Mouse (Mus musculus): Measurements from ENCODE around the gene Gm13693.

Gene Gm13693

DNA sequence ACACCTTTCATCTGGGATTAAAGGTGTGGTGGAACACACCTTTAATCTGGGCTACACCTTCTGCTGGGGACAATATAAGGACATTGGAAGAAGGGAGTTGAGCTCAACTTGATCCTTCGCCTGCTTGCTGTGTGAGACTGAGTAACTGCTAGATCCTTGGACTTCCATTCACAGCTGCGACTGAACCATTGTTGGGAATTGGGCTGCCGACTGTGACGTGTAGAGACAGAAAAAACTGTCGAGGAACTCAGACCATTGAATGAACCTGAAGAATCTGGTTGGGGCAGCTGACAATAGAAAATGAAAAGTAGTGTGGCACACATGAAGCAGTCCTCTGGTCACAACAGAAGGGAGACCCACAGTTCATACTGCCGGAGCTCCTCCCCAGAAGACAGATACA is at the start of gene Gm13693:
Gene Gm13693 (plus strand): TSS at position 301 of the 400 bp plus-strand sequence.
- WGBS = no CpG with 5 or more reads among the region's 6 CpGs

DNA sequence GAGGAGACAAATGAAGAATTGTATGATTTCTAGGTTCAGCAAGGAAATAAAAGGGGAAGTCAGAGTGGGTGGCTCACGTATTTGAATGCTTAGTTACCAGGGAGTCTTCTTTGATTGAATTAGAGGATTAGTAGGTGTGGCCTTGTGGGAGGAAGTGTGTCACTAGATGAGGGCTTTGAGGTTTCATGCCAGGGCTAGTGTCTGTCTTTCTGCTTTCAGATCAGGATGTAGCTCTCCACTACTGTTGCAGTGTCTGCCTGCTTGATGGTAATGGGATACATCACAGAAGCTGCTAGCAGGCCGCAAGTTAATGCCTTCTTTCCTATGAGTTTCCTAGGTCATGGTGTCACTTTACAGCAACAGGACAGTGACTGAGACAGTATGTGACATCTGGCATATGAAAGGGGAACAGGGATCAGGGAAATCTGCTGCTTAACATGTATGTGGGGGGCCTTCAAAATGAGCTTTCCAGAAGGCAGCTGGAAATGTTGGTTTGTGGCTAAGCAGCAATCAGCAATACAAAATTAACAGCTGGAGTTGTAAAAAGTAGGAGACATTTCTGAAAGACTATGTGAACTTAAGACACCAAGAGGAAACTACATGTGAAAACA is 31.7 kb upstream of the Gm13693 start:
- WGBS = 55% methylated on average over 2 of the region's 2 CpGs

GRCm38 (mm10) chr2:83940931-83941361 is 20.4 kb upstream of the Gm13693 start, which contains the start of gene Zswim2:
Gene Zswim2 (minus strand): TSS chr2:83941228.
- under 1% methylated on average over 20 of the region's 20 CpGs for WGBS

DNA sequence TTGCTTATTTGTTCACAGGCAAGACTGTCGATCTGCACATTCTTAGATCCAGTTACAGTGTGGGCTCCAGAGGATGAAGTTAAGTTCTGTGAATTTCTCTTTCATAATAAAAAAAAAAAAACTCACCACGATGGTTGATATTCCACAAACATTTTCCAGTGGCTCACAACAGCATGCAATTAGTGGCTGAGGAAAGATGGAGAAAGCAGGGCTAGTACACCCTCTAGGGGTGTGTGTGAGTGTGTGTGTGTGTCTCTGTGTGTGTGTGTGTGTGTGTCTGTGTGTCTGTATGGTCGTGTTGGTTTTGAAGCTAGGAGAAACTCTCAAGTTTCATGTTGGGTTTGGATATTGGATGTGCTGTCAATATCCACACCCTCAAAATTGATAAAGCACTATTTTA is 19.9 kb upstream of the Gm13693 start:
- WGBS = 10% methylated on average over 3 of the region's 3 CpGs

GRCm38 (mm10) chr2:83941792-83942191 is 19.5 kb upstream of the Gm13693 start:
- WGBS = 78% methylated on average over 4 of the region's 4 CpGs

- no CpG with 5 or more reads among the region's 6 CpGs for WGBS
Observed at GRCm38 (mm10) chr2:83955393-83955792, 5.9 kb upstream of the Gm13693 start, which contains the start of gene Gm13698. Gene Gm13698 (plus strand): TSS chr2:83955693.

DNA sequence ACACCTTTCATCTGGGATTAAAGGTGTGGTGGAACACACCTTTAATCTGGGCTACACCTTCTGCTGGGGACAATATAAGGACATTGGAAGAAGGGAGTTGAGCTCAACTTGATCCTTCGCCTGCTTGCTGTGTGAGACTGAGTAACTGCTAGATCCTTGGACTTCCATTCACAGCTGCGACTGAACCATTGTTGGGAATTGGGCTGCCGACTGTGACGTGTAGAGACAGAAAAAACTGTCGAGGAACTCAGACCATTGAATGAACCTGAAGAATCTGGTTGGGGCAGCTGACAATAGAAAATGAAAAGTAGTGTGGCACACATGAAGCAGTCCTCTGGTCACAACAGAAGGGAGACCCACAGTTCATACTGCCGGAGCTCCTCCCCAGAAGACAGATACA is 5.7 kb downstream of the Gm13693 start, which contains the start of gene Gm13695:
Gene Gm13695 (plus strand): TSS at position 301 of the 400 bp plus-strand sequence.
- no CpG with 5 or more reads among the region's 6 CpGs for WGBS

GRCm38 (mm10) chr2:83972823-83973222 is 11.5 kb downstream of the Gm13693 start, which contains the start of gene Gm13696:
Gene Gm13696 (plus strand): TSS chr2:83973123.
- WGBS = no CpG with 5 or more reads among the region's 6 CpGs

DNA sequence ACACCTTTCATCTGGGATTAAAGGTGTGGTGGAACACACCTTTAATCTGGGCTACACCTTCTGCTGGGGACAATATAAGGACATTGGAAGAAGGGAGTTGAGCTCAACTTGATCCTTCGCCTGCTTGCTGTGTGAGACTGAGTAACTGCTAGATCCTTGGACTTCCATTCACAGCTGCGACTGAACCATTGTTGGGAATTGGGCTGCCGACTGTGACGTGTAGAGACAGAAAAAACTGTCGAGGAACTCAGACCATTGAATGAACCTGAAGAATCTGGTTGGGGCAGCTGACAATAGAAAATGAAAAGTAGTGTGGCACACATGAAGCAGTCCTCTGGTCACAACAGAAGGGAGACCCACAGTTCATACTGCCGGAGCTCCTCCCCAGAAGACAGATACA is 17.3 kb downstream of the Gm13693 start, which contains the start of gene Gm13694:
Gene Gm13694 (plus strand): TSS at position 301 of the 400 bp plus-strand sequence.
- WGBS = no CpG with 5 or more reads among the region's 6 CpGs

DNA sequence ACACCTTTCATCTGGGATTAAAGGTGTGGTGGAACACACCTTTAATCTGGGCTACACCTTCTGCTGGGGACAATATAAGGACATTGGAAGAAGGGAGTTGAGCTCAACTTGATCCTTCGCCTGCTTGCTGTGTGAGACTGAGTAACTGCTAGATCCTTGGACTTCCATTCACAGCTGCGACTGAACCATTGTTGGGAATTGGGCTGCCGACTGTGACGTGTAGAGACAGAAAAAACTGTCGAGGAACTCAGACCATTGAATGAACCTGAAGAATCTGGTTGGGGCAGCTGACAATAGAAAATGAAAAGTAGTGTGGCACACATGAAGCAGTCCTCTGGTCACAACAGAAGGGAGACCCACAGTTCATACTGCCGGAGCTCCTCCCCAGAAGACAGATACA is 23.1 kb downstream of the Gm13693 start, which contains the start of gene Gm13697:
Gene Gm13697 (plus strand): TSS at position 301 of the 400 bp plus-strand sequence.
- WGBS = no CpG with 5 or more reads among the region's 6 CpGs

GRCm38 (mm10) chr2:83990253-83990652 is 28.9 kb downstream of the Gm13693 start, which contains the start of gene Gm13691:
Gene Gm13691 (plus strand): TSS chr2:83990553.
- no CpG with 5 or more reads among the region's 6 CpGs for WGBS

DNA sequence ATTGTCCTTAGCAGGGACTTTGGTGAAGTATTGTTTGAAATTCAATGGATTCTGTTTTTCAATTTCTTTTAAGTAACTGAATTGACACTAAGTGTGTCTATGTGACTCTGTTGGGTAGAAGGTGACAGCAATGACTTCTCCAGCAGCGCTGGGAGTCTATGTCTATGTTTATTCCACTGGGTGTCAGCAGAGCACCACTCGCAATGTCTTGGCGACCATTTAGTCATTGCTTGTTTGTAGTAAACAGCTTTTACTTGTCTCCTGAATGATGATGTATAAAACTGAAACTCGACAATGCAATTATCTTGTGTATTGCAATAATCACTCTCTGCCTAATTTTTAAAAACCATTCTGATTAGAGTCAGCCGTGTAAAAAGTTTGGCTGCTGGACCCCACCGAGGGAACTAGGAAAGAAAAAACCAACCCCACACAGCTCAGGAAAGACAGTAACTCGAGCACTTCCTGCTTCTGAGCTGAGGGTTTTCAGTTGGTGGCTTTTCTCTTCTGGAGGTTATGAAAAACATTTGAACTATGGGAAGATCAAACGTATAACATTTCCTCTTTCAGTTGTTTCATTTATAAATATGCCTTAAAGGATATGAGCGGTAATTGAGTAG is 32.4 kb downstream of the Gm13693 start:
- WGBS = 46% methylated on average over 8 of the region's 9 CpGs

- 86% methylated on average over 2 of the region's 3 CpGs for WGBS
Observed at GRCm38 (mm10) chr2:83994526-83994925, 33.2 kb downstream of the Gm13693 start.

- 21% methylated on average over 1 of the region's 1 CpGs for WGBS
Observed at GRCm38 (mm10) chr2:84008913-84009312, 47.6 kb downstream of the Gm13693 start.

DNA sequence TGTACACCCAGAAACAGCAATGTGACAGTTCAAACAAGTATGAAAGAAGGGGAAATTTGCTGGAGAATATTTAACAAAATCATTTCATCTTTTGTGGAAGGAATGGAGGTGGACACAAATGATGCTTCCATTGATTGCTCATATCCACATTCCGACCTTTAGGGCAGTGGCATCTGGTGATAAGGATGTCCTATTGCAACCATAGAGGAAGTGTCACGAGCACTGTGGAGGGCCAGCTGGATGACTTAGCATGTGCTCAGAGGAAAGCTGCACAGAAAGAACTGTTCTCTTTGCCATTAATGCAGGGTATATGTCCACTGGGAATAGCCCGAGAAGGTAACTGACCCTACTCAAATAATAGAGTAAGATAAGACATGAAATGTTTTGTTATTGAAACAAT is 48.5 kb downstream of the Gm13693 start:
- WGBS = 81% methylated on average over 3 of the region's 3 CpGs

Measured in cerebral cortex, adult 2 months (tissue).